Mouse (Mus musculus) hematopoietic stem cell, adult 5-6 weeks (primary cell): ENCODE measurements around the gene Gm5105. TPM values are rescaled to one million over a fixed set of nuclear protein-coding genes. Genes with fewer than 3 reads are reported as not detected.

Source experiments
- ATAC-seq, 2 experiments: fragments of 125-278 bp in 1 of 2; replicated peaks in 1 of 2; 2 replicates each; pipeline ENCODE4 v1.8.0; 2016 to 2017; ENCODE audit warnings: inconsistent platforms in 2 of 2, mild to moderate bottlenecking in 2 of 2, moderate number of reproducible peaks in 2 of 2, low read depth in 1 of 2, moderate TSS enrichment in 1 of 2; ENCODE audit not compliant: low FRiP score in 2 of 2, poor library complexity in 2 of 2, severe bottlenecking in 2 of 2, insufficient read depth in 1 of 2, low TSS enrichment in 1 of 2
- total RNA-seq: library from RNA; stranded (forward); fragments of 172-1452, 232-1000 nt; gene quantifications from 2 replicates; pipeline ENCODE4 v1.2.3, GENCODE M21; 2017

The Gm5105 gene
- total RNA-seq: not detected in 2 replicates

DNA sequence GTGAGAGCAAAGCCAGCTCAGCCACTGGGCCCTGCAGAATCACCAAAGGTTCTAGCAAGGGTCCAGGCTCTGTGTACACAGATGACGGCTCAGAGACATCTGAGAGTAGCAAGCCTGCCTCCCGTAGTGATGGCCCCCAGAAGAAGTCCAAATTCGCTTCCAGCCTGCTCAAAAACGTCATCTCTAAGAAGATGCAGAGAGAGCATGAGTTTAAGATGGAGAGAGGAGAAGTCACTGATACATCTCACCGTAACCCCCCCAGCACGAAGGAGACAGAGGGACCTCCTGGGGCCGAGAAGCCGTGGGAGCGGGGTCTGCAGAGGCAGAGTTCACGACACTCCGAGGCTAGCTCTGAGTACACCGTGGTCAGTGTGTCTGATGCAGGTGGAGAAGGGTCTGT, at the start of gene Gm5105:
TSS of gene Gm5105 (minus strand) at position 101 of the 400 bp plus-strand sequence.
- no peak for ATAC-seq

- no peak for ATAC-seq
Measured at GRCm38 (mm10) chr3:138116871-138117270, 49.7 kb upstream of the Gm5105 start.

DNA sequence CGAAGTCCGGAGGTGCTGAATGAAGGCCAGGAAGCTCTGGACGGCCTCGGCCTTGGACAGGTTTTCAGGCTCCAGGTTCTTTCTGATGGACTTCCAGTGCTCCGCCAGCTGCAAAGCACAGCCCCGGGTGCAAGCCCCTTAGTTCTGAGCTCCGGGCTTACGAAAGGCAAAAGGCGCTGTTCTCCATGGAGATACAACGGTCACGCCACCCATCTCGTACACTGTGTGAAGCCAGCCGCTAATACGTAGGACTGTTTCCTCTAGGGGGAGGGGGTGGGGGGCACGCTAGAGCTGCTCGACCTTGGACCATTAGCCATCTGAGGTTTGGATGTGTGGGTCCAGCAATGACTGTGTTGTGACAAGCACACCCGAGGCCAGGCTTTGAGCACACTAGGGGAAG, 46.9 kb upstream of the Gm5105 start:
- no peak for ATAC-seq

DNA sequence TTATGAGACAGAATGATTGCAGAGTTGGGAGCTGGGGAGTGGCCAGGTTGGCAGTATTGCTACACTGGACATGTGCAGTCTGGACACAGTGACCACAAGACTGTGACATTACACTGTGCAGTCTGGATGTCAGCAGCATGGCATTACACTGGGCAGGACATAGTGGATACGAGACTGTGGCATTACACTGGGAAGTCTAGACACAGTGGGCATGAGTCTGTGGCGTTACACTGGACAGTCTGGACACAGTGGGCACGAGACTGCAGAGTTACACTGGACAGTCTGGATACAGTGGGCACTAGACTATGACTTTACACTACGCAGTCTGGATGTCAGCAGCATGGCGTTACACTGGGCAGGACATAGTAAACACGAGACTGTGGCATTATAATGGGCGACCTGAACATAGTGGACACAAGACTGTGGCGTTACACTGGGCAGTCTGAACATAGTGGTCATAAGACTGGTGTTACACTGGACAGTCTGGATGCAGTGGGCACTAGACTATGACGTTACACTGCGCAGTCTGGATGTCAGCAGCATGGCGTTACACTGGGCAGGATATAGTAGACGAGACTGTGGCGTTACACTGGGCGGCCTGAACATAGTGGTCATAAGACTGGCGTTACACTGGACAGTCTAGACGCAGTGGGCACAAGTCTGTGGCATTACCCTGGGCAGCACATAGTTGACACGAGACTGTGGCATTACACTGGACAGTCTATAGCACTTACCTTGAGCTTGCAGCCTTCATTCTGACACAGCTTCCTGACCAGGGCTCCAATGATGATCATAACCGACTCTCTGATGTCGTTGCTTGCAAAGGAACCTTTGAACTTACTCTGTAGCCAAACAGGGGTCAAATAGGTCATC, 44.0 kb upstream of the Gm5105 start:
- ATAC-seq: no peak

GRCm38 (mm10) chr3:138106887-138107286, 39.7 kb upstream of the Gm5105 start:
- 0 out of 4 replicates have a peak, but pooled peaks of 1 of the 2 experiments have one; percentile 27 for ATAC-seq

DNA sequence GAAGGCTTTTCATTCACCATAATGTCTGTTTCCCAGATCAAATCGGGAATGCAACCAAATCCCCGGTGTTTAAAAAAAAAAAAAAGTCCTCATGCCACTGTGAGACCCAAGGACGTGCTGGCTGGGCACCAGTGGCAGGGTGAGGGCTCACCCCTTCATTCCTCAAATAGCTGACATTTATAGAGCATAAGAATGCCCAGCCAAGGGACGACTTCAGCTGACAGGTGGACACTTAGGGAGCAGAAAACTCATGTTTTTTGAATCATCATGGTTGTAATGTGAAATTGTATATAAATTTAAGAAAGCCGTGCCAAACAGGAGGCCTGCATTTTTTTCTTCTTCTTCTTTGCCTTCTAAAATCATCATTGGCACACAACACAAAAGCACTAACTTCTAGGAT, 37.9 kb upstream of the Gm5105 start:
- no peak for ATAC-seq

GRCm38 (mm10) chr3:138103690-138104089, 36.5 kb upstream of the Gm5105 start:
- no peak for ATAC-seq

GRCm38 (mm10) chr3:138101936-138102335, 34.7 kb upstream of the Gm5105 start:
- no peak for ATAC-seq

DNA sequence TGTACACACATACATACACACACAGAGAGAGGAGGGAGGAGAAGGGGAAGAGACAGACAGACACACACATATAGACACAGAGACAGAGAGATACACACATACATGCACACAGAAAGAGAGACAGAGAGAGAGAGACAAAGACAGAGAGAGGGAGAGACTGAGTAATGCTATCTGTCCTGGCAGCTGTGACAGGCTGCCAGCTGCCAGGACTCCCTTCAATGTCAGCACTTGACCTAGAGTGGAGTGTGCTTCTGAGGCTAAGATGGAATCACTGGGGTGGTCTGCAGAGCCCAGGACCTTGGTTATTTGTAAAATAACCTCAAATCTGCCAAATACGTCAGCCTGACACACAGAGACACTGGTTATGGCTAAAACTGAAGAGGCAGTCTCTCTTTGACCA, 30.5 kb upstream of the Gm5105 start:
- ATAC-seq: no peak

GRCm38 (mm10) chr3:138096263-138097028, 29.3 kb upstream of the Gm5105 start:
- ATAC-seq: no peak

DNA sequence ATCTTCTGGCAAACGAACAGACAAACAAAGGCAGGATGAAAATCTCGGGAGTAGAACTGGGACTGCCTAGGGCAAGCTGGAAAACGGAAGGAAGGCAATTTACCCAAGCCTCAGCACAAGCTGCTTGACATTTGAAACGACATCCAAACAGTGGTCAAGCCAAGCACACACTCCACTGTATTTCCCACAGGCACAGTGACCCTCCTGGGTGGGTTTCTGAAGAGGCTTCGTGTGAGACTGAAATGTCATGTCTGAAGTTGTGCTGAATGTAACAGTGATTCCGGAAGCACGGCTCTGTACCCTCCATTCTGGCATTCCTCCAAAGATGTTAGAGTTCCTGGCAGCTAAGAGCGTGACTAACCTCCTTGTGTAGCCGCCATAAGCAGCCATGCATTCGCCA, 28.5 kb upstream of the Gm5105 start:
- ATAC-seq: no peak; a peak in 1 of 4 replicates

DNA sequence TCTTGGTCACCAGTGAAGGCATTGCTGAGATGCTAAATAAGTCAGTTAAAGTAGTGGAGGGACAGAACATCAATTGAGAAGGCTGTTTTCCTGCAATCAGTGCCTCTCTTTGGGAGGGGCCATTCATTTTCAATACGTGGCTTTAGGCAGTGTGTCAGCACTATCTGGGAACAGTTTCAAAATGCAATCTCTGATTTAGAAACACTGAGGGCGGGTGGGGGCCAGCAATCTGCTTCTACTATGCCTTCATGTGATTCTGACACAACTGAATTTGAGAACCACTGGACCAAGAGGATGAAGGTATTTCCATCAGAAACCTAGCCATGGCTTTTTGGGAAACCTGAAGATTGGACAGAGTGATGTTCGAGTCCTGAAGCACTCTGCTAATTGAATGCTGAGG, 28.1 kb upstream of the Gm5105 start:
- no peak for ATAC-seq

GRCm38 (mm10) chr3:138083896-138084295, 16.7 kb upstream of the Gm5105 start:
- ATAC-seq: no peak

DNA sequence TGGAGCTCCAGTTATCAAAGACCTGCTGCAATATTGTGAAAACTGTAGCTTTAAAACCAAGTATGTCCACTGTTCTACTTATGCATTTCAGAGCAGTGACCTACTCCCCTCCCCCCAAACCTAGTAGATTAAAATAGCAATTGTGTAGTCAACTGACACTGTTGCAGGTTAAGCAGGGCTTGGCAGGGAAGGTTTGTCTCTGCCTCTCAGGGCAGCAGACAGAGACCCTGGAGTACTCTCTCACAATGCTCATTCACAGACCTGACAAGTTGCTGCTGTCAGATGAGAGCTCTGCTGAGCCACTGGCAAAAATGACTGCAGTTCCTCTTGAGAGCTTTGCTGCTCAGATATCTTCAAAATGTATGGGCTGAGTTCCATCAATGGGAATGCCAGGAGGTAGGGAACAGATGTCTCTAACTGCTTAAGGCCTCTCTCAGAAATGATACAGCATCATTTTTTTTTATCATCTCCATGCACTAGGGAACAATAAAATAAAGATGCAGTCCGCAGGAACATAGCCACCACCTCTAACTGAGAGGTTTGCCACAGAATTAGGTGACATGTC, 16.0 kb upstream of the Gm5105 start:
- ATAC-seq: no peak

DNA sequence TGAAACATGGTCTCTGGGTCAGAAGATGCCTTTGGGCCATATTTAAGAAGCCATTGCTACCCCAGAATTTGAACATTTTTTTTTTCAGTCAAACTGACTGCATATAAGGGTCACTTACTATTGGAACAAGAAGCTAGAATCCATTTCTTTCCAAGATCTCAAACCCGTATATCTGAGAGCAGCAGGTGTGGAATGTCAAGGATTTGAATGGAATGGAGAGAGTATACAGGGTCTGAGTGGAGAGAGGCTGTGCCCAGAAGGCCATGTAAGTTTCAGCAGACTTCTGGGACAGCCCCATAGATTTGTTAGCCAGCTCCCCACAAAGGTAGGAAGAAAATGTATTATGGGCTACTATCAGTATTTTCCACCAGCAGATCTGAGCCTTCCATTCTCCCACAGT, 11.5 kb upstream of the Gm5105 start:
- ATAC-seq: no peak

DNA sequence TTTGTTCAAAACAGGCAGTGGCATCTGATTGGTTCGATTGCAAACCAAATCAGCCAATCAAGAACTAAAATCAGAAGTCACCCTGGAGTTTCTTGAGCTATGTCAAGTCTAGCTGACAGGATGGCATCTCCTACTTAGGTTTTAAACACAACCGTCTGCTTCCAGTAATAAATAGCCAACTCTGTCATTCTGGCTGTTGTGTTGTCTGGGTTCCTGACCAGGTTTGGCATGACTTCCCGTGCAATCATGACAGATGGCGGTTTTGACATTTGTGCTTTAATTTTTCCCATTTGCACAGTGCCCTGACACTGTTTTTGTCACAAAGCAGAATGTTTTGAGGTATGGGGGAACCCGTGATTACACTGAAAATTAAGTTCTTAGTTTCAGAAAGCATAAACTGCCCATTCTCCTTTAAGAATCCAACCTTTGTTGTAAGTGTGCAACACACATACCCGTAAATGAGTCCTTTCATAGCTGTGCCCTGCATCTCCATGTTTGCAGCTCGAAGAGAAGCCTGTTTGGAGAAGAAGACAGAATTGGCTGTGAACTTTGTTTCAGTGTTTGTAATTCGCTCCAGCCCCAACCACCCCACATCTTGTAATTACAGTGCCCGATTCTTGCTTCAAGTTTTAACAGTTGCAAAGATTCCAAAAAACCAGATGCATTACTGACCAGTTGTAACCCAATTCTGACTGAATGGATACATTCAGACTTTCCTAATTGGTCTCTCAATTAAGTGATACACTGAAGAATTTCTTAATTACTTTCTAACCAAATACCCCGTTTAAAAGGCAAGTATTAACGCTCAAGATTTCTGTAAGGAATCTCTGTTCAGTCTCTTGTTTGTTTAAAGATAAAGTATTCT, 10.5 kb upstream of the Gm5105 start:
- no peak for ATAC-seq

GRCm38 (mm10) chr3:138075209-138075608, 8.0 kb upstream of the Gm5105 start:
- no peak for ATAC-seq
